Mouse (Mus musculus): ENCODE data around the gene Syt2. TPM values are rescaled to one million over a fixed set of nuclear protein-coding genes. Genes with fewer than 3 reads are reported as not detected.

Gene Syt2
- total RNA-seq, 2 experiments from 2014 or later, result 0.07 TPM; not detected in 1

- no peak for DNase-seq (ENCODE audit: low spot score in 2 of 2)
Measured at GRCm38 (mm10) chr1:134771353-134771752, 124.9 kb downstream of the Syt2 start.

- DNase-seq (ENCODE audit: low spot score in 2 of 2), result no peak
Measured at GRCm38 (mm10) chr1:134771999-134772398, 125.5 kb downstream of the Syt2 start.

- DNase-seq (ENCODE audit: low spot score in 2 of 2), result no peak
Measured at GRCm38 (mm10) chr1:134772821-134773220, 126.3 kb downstream of the Syt2 start.

GRCm38 (mm10) chr1:134773256-134773655, 126.8 kb downstream of the Syt2 start:
- DNase-seq (ENCODE audit: low spot score in 2 of 2), result no peak

- DNase-seq (ENCODE audit: low spot score in 2 of 2), result no peak
Measured at GRCm38 (mm10) chr1:134774247-134774646, 127.8 kb downstream of the Syt2 start.

GRCm38 (mm10) chr1:134774728-134775287, 128.3 kb downstream of the Syt2 start:
- no peak for DNase-seq (ENCODE audit: low spot score in 2 of 2)

- no peak for DNase-seq (ENCODE audit: low spot score in 2 of 2)
Measured at GRCm38 (mm10) chr1:134775631-134776030, 129.2 kb downstream of the Syt2 start.

GRCm38 (mm10) chr1:134777201-134777885, 130.9 kb downstream of the Syt2 start:
- DNase-seq (ENCODE audit: low spot score in 2 of 2), result no peak

- DNase-seq (ENCODE audit: low spot score in 2 of 2), result no peak
Measured at GRCm38 (mm10) chr1:134777936-134778548, 131.6 kb downstream of the Syt2 start.

- no peak for DNase-seq (ENCODE audit: low spot score in 2 of 2)
Measured at GRCm38 (mm10) chr1:134782797-134783196, 136.3 kb downstream of the Syt2 start.

- no peak for DNase-seq (ENCODE audit: low spot score in 2 of 2)
Measured at GRCm38 (mm10) chr1:134783958-134784357, 137.5 kb downstream of the Syt2 start.

GRCm38 (mm10) chr1:134784481-134784880, 138.0 kb downstream of the Syt2 start:
- no peak for DNase-seq (ENCODE audit: low spot score in 2 of 2)

GRCm38 (mm10) chr1:134784911-134785310, 138.4 kb downstream of the Syt2 start:
- no peak for DNase-seq (ENCODE audit: low spot score in 2 of 2)

- no peak for DNase-seq (ENCODE audit: low spot score in 2 of 2)
Measured at GRCm38 (mm10) chr1:134788096-134788495, 141.6 kb downstream of the Syt2 start.

GRCm38 (mm10) chr1:134790716-134791439, 144.4 kb downstream of the Syt2 start:
- DNase-seq (ENCODE audit: low spot score in 2 of 2), result no peak

GRCm38 (mm10) chr1:134791456-134791855, 145.0 kb downstream of the Syt2 start:
- DNase-seq (ENCODE audit: low spot score in 2 of 2), result no peak

GRCm38 (mm10) chr1:134796076-134796475, 149.6 kb downstream of the Syt2 start:
- DNase-seq (ENCODE audit: low spot score in 2 of 2), result no peak

- no peak for DNase-seq (ENCODE audit: low spot score in 2 of 2)
Measured at GRCm38 (mm10) chr1:134796536-134796935, 150.1 kb downstream of the Syt2 start.

GRCm38 (mm10) chr1:134801758-134802157, 155.3 kb downstream of the Syt2 start:
- DNase-seq (ENCODE audit: low spot score in 2 of 2), result no peak

- peak; percentile 47 to 57 for DNase-seq (ENCODE audit: low spot score in 2 of 2)
Measured at GRCm38 (mm10) chr1:134803286-134804117, 157.0 kb downstream of the Syt2 start.

- DNase-seq (ENCODE audit: low spot score in 2 of 2), result no peak
Measured at GRCm38 (mm10) chr1:134804373-134804772, 157.9 kb downstream of the Syt2 start.

Data from adrenal gland, adult 18-20 months (tissue).